Mouse (Mus musculus): ENCODE results near the gene Gm20388. TPM values are rescaled to one million over a fixed set of nuclear protein-coding genes. Genes with fewer than 3 reads are reported as not detected.

Gm20388 gene
- total RNA-seq, 1 experiment, result 27.0 TPM

- no peak overlapping the region for H3K27ac ChIP-seq (ENCODE audit: insufficient read depth, low read depth, low read length, poor library complexity, severe bottlenecking)
- in situ Hi-C loops (cut with MboI; ENCODE audit: low sequenced_read_pairs in 2 of 2, unreplicated experiment in 2 of 2), result loop anchor here (5.0 to 10.0 kb wide), 2 partner anchors 34 to 259 kb away; partner anchors contain the start of gene Foxc2 (in 2 of the 2)
- peaks cover 0 to 4% of the 10 kb centered on the region in 2 experiments; a peak in 1 of 4 replicates for H3K4me1 ChIP-seq (ENCODE audit: control insufficient read depth in 2 of 2, insufficient read depth in 2 of 2, low read length in 2 of 2, poor library complexity in 1 of 2)
Measured at GRCm38 (mm10) chr8:121083093-121083935, 1172.7 kb downstream of the Gm20388 start.

GRCm38 (mm10) chr8:121083936-121084209 lies 1173.2 kb downstream of the Gm20388 start:
- H3K9ac ChIP-seq (ENCODE audit: insufficient read depth, low read depth, low read length, poor library complexity, severe bottlenecking), result no peak overlapping the region
- TF ChIP-seq ZNF384 (IDR thresholded peaks at IDR 0.05; ENCODE audit: low read depth, low read length) (no peak), MAFK (IDR thresholded peaks at IDR 0.05; ENCODE audit: insufficient read depth, low read depth, low read length) (no peak)
- no peak for DNase-seq (ENCODE audit: low read depth, low spot score)
- peaks cover 0 to 4% of the 10 kb centered on the region in 2 experiments; a peak in 1 of 4 replicates for H3K4me1 ChIP-seq (ENCODE audit: control insufficient read depth in 2 of 2, insufficient read depth in 2 of 2, low read length in 2 of 2, poor library complexity in 1 of 2)
- H3K9me3 ChIP-seq (ENCODE audit: control insufficient read depth, insufficient read depth, low read depth, low read length), result no peaks in the 10 kb centered on the region
- H3K4me3 ChIP-seq (ENCODE audit: insufficient read depth in 1 of 2, low read depth in 1 of 2, low read length in 2 of 2, poor library complexity in 1 of 2, severe bottlenecking in 1 of 2), result peak overlapping the region; percentile 52 to 67
- H3K27ac ChIP-seq (ENCODE audit: insufficient read depth, low read depth, low read length, poor library complexity, severe bottlenecking), result no peak overlapping the region
- in situ Hi-C loops (cut with MboI; ENCODE audit: low sequenced_read_pairs in 2 of 2, unreplicated experiment in 2 of 2), result loop anchor here (5.0 to 10.0 kb wide), 2 partner anchors 33 to 259 kb away; partner anchors contain the start of gene Foxc2 (in 2 of the 2)
- no peaks in the 10 kb centered on the region for H3K36me3 ChIP-seq (ENCODE audit: control insufficient read depth, insufficient read depth, low read length, poor library complexity, severe bottlenecking)

More at GRCm38 (mm10) chr8:121083093-121083935, 1172.7 kb downstream of the Gm20388 start:
- Histone ChIP-seq H3K9ac (ENCODE audit: insufficient read depth, low read depth, low read length, poor library complexity, severe bottlenecking) (no peak overlapping the region; the same call in 1 of the 2 replicates), H3K9me3 (ENCODE audit: control insufficient read depth, insufficient read depth, low read depth, low read length) (no peaks in the 10 kb centered on the region), H3K36me3 (ENCODE audit: control insufficient read depth, insufficient read depth, low read length, poor library complexity, severe bottlenecking) (no peaks in the 10 kb centered on the region), H3K4me3 (ENCODE audit: insufficient read depth in 1 of 2, low read depth in 1 of 2, low read length in 2 of 2, poor library complexity in 1 of 2, severe bottlenecking in 1 of 2) (peak overlapping the region; percentile 52 to 67)
- TF ChIP-seq MAFK (IDR thresholded peaks at IDR 0.05; ENCODE audit: insufficient read depth, low read depth, low read length) (no peak), ZC3H11A (IDR thresholded peaks at IDR 0.05; ENCODE audit: borderline replicate concordance, low read depth, low read length) (no peak), ZNF384 (IDR thresholded peaks at IDR 0.05; ENCODE audit: low read depth, low read length) (no peak), HCFC1 (IDR thresholded peaks at IDR 0.05; ENCODE audit: borderline replicate concordance, insufficient read depth, low read length) (no peak), CHD2 (IDR thresholded peaks at IDR 0.05; ENCODE audit: low read depth, low read length) (no peak)
- DNase-seq (ENCODE audit: low read depth, low spot score), result no peak

GRCm38 (mm10) chr8:121084210-121084951 lies 1173.7 kb downstream of the Gm20388 start, which contains the start of gene Foxf1:
Gene Foxf1, plus strand, starts transcription at chr8:121084386.
- Histone ChIP-seq H3K27ac (ENCODE audit: insufficient read depth, low read depth, low read length, poor library complexity, severe bottlenecking) (no peak within 1 kb of the TSS), H3K9ac (ENCODE audit: insufficient read depth, low read depth, low read length, poor library complexity, severe bottlenecking) (no peak within 1 kb of the TSS; the same call in 1 of the 2 replicates), H3K4me1 (ENCODE audit: control insufficient read depth in 2 of 2, insufficient read depth in 2 of 2, low read length in 2 of 2, poor library complexity in 1 of 2) (peaks cover 0 to 4% of the 10 kb centered on the region in 2 experiments; a peak in 1 of 4 replicates), H3K36me3 (ENCODE audit: control insufficient read depth, insufficient read depth, low read length, poor library complexity, severe bottlenecking) (no peaks in the 10 kb centered on the region), H3K4me3 (ENCODE audit: insufficient read depth in 1 of 2, low read depth in 1 of 2, low read length in 2 of 2, poor library complexity in 1 of 2, severe bottlenecking in 1 of 2) (peak within 1 kb of the TSS; percentile 52 to 67), H3K9me3 (ENCODE audit: control insufficient read depth, insufficient read depth, low read depth, low read length) (no peaks in the 10 kb centered on the region)
- in situ Hi-C loops (cut with MboI; ENCODE audit: low sequenced_read_pairs in 2 of 2, unreplicated experiment in 2 of 2), result loop anchor here (5.0 to 10.0 kb wide), 2 partner anchors 33 to 260 kb away; partner anchors contain the start of gene Foxc2 (in 2 of the 2)
- TF ChIP-seq HCFC1 (IDR thresholded peaks at IDR 0.05; ENCODE audit: borderline replicate concordance, insufficient read depth, low read length) (no peak), MAFK (IDR thresholded peaks at IDR 0.05; ENCODE audit: insufficient read depth, low read depth, low read length) (no peak), ZNF384 (IDR thresholded peaks at IDR 0.05; ENCODE audit: low read depth, low read length) (no peak), ZC3H11A (IDR thresholded peaks at IDR 0.05; ENCODE audit: borderline replicate concordance, low read depth, low read length) (no peak), CHD2 (IDR thresholded peaks at IDR 0.05; ENCODE audit: low read depth, low read length) (no peak)
- DNase-seq (ENCODE audit: low read depth, low spot score), result no peak

DNA sequence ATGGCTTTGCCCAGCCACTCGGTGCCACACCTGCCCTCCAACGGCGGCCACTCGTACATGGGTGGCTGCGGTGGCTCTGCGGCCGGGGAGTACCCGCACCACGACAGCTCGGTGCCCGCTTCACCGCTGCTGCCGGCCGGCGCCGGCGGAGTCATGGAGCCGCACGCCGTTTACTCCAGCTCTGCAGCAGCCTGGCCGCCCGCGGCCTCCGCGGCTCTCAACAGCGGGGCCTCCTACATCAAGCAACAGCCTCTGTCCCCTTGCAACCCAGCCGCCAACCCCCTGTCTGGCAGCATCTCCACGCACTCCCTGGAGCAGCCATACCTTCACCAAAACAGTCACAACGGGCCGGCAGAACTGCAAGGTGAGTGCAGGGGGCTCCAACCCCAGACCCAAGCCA lies 1174.4 kb downstream of the Gm20388 start:
- no peak overlapping the region for H3K27ac ChIP-seq (ENCODE audit: insufficient read depth, low read depth, low read length, poor library complexity, severe bottlenecking)
- H3K36me3 ChIP-seq (ENCODE audit: control insufficient read depth, insufficient read depth, low read length, poor library complexity, severe bottlenecking), result no peaks in the 10 kb centered on the region
- in situ Hi-C loops (cut with MboI; ENCODE audit: low sequenced_read_pairs in 2 of 2, unreplicated experiment in 2 of 2), result loop anchor here in 1 of 2 experiments (10.0 kb wide), 1 partner anchor 260 kb away; no protein-coding TSS in a partner anchor
- peak overlapping the region in 1 of 2 experiments; percentile 67; a peak in 1 of 4 replicates for H3K4me3 ChIP-seq (ENCODE audit: insufficient read depth in 1 of 2, low read depth in 1 of 2, low read length in 2 of 2, poor library complexity in 1 of 2, severe bottlenecking in 1 of 2)
- TF ChIP-seq CHD2 (IDR thresholded peaks at IDR 0.05; ENCODE audit: low read depth, low read length) (no peak), ZNF384 (IDR thresholded peaks at IDR 0.05; ENCODE audit: low read depth, low read length) (no peak), MAFK (IDR thresholded peaks at IDR 0.05; ENCODE audit: insufficient read depth, low read depth, low read length) (no peak), ZC3H11A (IDR thresholded peaks at IDR 0.05; ENCODE audit: borderline replicate concordance, low read depth, low read length) (no peak), HCFC1 (IDR thresholded peaks at IDR 0.05; ENCODE audit: borderline replicate concordance, insufficient read depth, low read length) (no peak)
- H3K9me3 ChIP-seq (ENCODE audit: control insufficient read depth, insufficient read depth, low read depth, low read length), result no peaks in the 10 kb centered on the region
- no peak overlapping the region for H3K9ac ChIP-seq (ENCODE audit: insufficient read depth, low read depth, low read length, poor library complexity, severe bottlenecking)
- H3K4me1 ChIP-seq (ENCODE audit: control insufficient read depth in 2 of 2, insufficient read depth in 2 of 2, low read length in 2 of 2, poor library complexity in 1 of 2), result peaks cover 0 to 4% of the 10 kb centered on the region in 2 experiments; a peak in 1 of 4 replicates
- DNase-seq (ENCODE audit: low read depth, low spot score), result no peak
